Comparison of ENCODE assay signal across 8 mouse cellular contexts in genomic region chr9:115088295-115088993, GRCm38 (mm10).
DNase-seq lines count a peak whose midpoint lies in the region; ATAC-seq lines count a peak whose summit lies in the region.

No protein-coding gene starts in this region.

- H3K9ac ChIP-seq in heart, embryonic 12.5 days, result 0 out of 2 replicates have a peak overlapping the region, but pooled peaks have one; percentile 17
- H3K9ac ChIP-seq in kidney, embryonic 15.5 days, result no peak overlapping the region
- no peak overlapping the region for H3K9ac ChIP-seq in limb, embryonic 15.5 days
- H3K9ac ChIP-seq in stomach, embryonic 16.5 days (ENCODE audit: low read length), result no peak overlapping the region

- ATAC-seq in heart, embryonic 12.5 days (ENCODE audit: insufficient number of reproducible peaks, low FRiP score), result peak; percentile 82
- ATAC-seq in kidney, embryonic 15.5 days (replicated peaks; ENCODE audit: low FRiP score), result peak; percentile 88
- peak; percentile 63 for ATAC-seq in limb, embryonic 15.5 days (ENCODE audit: insufficient number of reproducible peaks, low FRiP score, low TSS enrichment, low read depth)
- 0 out of 2 replicates have a peak, but pooled peaks have one; percentile 22 for ATAC-seq in monocyte, adult 5-6 weeks (replicated peaks; ENCODE audit: insufficient number of reproducible peaks, low FRiP score, low TSS enrichment, poor library complexity, severe bottlenecking)
- peak; percentile 93 for ATAC-seq in stomach, embryonic 16.5 days (ENCODE audit: insufficient read depth, low FRiP score)

- no peak overlapping the region for H3K4me3 ChIP-seq in forebrain, embryonic 10.5 days
- H3K4me3 ChIP-seq in heart, embryonic 12.5 days, result no peak overlapping the region
- no peak overlapping the region for H3K4me3 ChIP-seq in kidney, embryonic 15.5 days (replicated peaks)
- H3K4me3 ChIP-seq in limb, embryonic 15.5 days, result no peak overlapping the region
- no peak overlapping the region for H3K4me3 ChIP-seq in stomach, embryonic 16.5 days (replicated peaks; ENCODE audit: low read length)

- peaks cover 8% of the 10 kb centered on the region for H3K4me1 ChIP-seq in forebrain, embryonic 10.5 days
- peaks cover 11% of the 10 kb centered on the region for H3K4me1 ChIP-seq in heart, embryonic 12.5 days (replicated peaks)
- H3K4me1 ChIP-seq in kidney, embryonic 15.5 days, result peaks cover 7% of the 10 kb centered on the region
- H3K4me1 ChIP-seq in limb, embryonic 15.5 days, result peaks cover 10% of the 10 kb centered on the region
- no peaks in the 10 kb centered on the region for H3K4me1 ChIP-seq in stomach, embryonic 16.5 days (ENCODE audit: control insufficient read depth, insufficient read depth, low read length)

- DNase-seq in CD4-positive helper T cell, adult 2 months (ENCODE audit: low read depth, low spot score), result peak; percentile 34
- DNase-seq in brain, embryonic 18.5 days (ENCODE audit: low read depth, low spot score), result peak; percentile 37
- peak; percentile 68 for DNase-seq in forebrain, embryonic 10.5 days (ENCODE audit: extremely low spot score, low spot score)

- WGBS in forebrain, embryonic 10.5 days, result 62% methylated on average over 17 of the region's 17 CpGs
- 24% methylated on average over 17 of the region's 17 CpGs for WGBS in heart, embryonic 12.5 days
- WGBS in kidney, embryonic 15.5 days, result 41% methylated on average over 17 of the region's 17 CpGs
- 34% methylated on average over 17 of the region's 17 CpGs for WGBS in limb, embryonic 15.5 days
- 25% methylated on average over 17 of the region's 17 CpGs for WGBS in stomach, embryonic 16.5 days

- peak overlapping the region; percentile 46 for H3K4me2 ChIP-seq in heart, embryonic 12.5 days
- H3K4me2 ChIP-seq in kidney, embryonic 15.5 days, result no peak overlapping the region; the same call in 1 of the 2 replicates
- peak overlapping the region; percentile 28 for H3K4me2 ChIP-seq in limb, embryonic 15.5 days
- peak overlapping the region; percentile 11; the same call in 1 of the 2 replicates for H3K4me2 ChIP-seq in stomach, embryonic 16.5 days (ENCODE audit: low read depth, low read length)

- peaks cover 12% of the 10 kb centered on the region; the same call in 1 of the 2 replicates for H3K9me3 ChIP-seq in forebrain, embryonic 10.5 days
- peaks cover 6% of the 10 kb centered on the region for H3K9me3 ChIP-seq in heart, embryonic 12.5 days (replicated peaks)
- 0 out of 2 replicates have a peak, but pooled peaks cover 3% of the 10 kb centered on the region for H3K9me3 ChIP-seq in kidney, embryonic 15.5 days (replicated peaks)
- no peaks in the 10 kb centered on the region for H3K9me3 ChIP-seq in limb, embryonic 15.5 days
- H3K9me3 ChIP-seq in stomach, embryonic 16.5 days (replicated peaks; ENCODE audit: control insufficient read depth, low read length), result peaks cover 4% of the 10 kb centered on the region; the same call in 1 of the 2 replicates

- no peaks in the 10 kb centered on the region; the same call in 1 of the 2 replicates for H3K36me3 ChIP-seq in forebrain, embryonic 10.5 days (replicated peaks)
- peaks cover 7% of the 10 kb centered on the region for H3K36me3 ChIP-seq in heart, embryonic 12.5 days
- peaks cover 6% of the 10 kb centered on the region; the same call in 1 of the 2 replicates for H3K36me3 ChIP-seq in kidney, embryonic 15.5 days
- H3K36me3 ChIP-seq in limb, embryonic 15.5 days, result 0 out of 2 replicates have a peak, but pooled peaks cover 3% of the 10 kb centered on the region
- no peaks in the 10 kb centered on the region for H3K36me3 ChIP-seq in stomach, embryonic 16.5 days (ENCODE audit: control insufficient read depth, insufficient read depth, low read length)

- peak overlapping the region; percentile 63; the same call in 1 of the 2 replicates for H3K27ac ChIP-seq in forebrain, embryonic 10.5 days
- peak overlapping the region; percentile 37; the same call in 1 of the 2 replicates for H3K27ac ChIP-seq in heart, embryonic 12.5 days (ENCODE audit: poor library complexity, severe bottlenecking)
- H3K27ac ChIP-seq in kidney, embryonic 15.5 days, result no peak overlapping the region
- no peak overlapping the region for H3K27ac ChIP-seq in limb, embryonic 15.5 days
- H3K27ac ChIP-seq in stomach, embryonic 16.5 days (ENCODE audit: low read length), result no peak overlapping the region

- no peaks in the 10 kb centered on the region for H3K27me3 ChIP-seq in forebrain, embryonic 10.5 days (ENCODE audit: poor library complexity, severe bottlenecking)
- no peaks in the 10 kb centered on the region for H3K27me3 ChIP-seq in heart, embryonic 12.5 days (replicated peaks)
- H3K27me3 ChIP-seq in kidney, embryonic 15.5 days, result no peaks in the 10 kb centered on the region
- H3K27me3 ChIP-seq in limb, embryonic 15.5 days, result no peaks in the 10 kb centered on the region
- H3K27me3 ChIP-seq in stomach, embryonic 16.5 days (ENCODE audit: control insufficient read depth, insufficient read depth, low read length), result no peaks in the 10 kb centered on the region

Comparison
In these comparisons a context has a peak if more than half of its experiments do, and no peak if none do; other contexts are left out.
1. H3K27ac ChIP-seq: peak in forebrain, embryonic 10.5 days (single experiment) and heart, embryonic 12.5 days (single experiment); none in kidney, embryonic 15.5 days (single experiment), limb, embryonic 15.5 days (single experiment) and stomach, embryonic 16.5 days (single experiment).
2. ATAC-seq: peak in every context shown above with its lines; median percentile 93 in stomach, embryonic 16.5 days; 88 in kidney, embryonic 15.5 days; 82 in heart, embryonic 12.5 days; 63 in limb, embryonic 15.5 days; 22 in monocyte, adult 5-6 weeks.
3. Peak in every context shown above with its lines, with median percentiles within 50 percentile points of each other: DNase-seq.